Mouse (Mus musculus) spleen, adult 2 months (tissue): ENCODE results near the gene Apol7a. TPM values are rescaled to one million over a fixed set of nuclear protein-coding genes. Genes with fewer than 3 reads are reported as not detected.
"Not testable (repeated sequence)": the region's sequence is repeated elsewhere in the genome, so short reads cannot be mapped to it uniquely, and the experiment has no call there.

ENCODE experiments used
- DNase-seq, 2 experiments: peaks; one replicate each; pipeline versions ENCODE4 v3.0.0 to v3.0.0-alpha.2; 2012 to 2021; ENCODE audit warnings: low spot score in 2 of 2, low read depth in 1 of 2
- H3K27ac ChIP-seq: fragments of 200-500 bp; 2 replicates; pipeline ENCODE4 v1.5.1; 2012; ENCODE audit warnings: low read length, inconsistent platforms; ENCODE audit not compliant: insufficient read depth
- H3K27me3 ChIP-seq: fragments of 200-500 bp; 2 replicates; pipeline ENCODE4 v1.6.1; 2012; ENCODE audit warnings: mild to moderate bottlenecking, moderate library complexity, low read length, inconsistent platforms; ENCODE audit not compliant: control insufficient read depth, insufficient read depth
- H3K36me3 ChIP-seq: fragments of 200-500 bp; 2 replicates; pipeline ENCODE4 v1.6.1; 2012; ENCODE audit warnings: mild to moderate bottlenecking, low read length, inconsistent platforms; ENCODE audit not compliant: control insufficient read depth, insufficient read depth
- H3K4me1 ChIP-seq: fragments of 200-500 bp; 2 replicates; pipeline ENCODE4 v1.6.1; 2011; ENCODE audit warnings: inconsistent platforms; ENCODE audit not compliant: control insufficient read depth, insufficient read depth, insufficient read length
- H3K4me3 ChIP-seq: fragments of 200-500 bp; 2 replicates; pipeline ENCODE4 v1.5.1; 2011; ENCODE audit warnings: mild to moderate bottlenecking, inconsistent platforms; ENCODE audit not compliant: insufficient read depth, insufficient read length; ENCODE audit errors: extremely low read depth
- CTCF ChIP-seq: fragments of 200-500 bp; IDR thresholded peaks from 2 replicates; pipeline ENCODE4 v1.5.1; 2011; ENCODE audit warnings: mild to moderate bottlenecking, inconsistent platforms; ENCODE audit not compliant: insufficient read depth, insufficient read length, insufficient replicate concordance; ENCODE audit errors: extremely low read depth
- POLR2A ChIP-seq: fragments of 200-500 bp; IDR thresholded peaks from 2 replicates; pipeline ENCODE4 v1.6.1; 2011; ENCODE audit warnings: low read depth, low read length, inconsistent platforms
- WGBS: fragments of 180-500 bp; shearing (Covaris S2); methylation state at CpG from one replicate; pipeline ENCODE4 v1.1.7; 2018; 5-methylcytosine and 5-hydroxymethylcytosine counted together
- polyA plus RNA-seq: library from polyadenylated mRNA; depleted of rRNA; stranded (reverse); fragments of >200 nt; gene quantifications from 2 replicates; pipeline ENCODE4 v1.2.3, GENCODE M21; 2012

Gene Apol7a
- polyA plus RNA-seq, 1 experiment, result 0.18 TPM

GRCm38 (mm10) chr15:77406370-77406769 lies 7.5 kb upstream of the Apol7a start:
- WGBS, result 76% methylated on average over 10 of the region's 10 CpGs
- not testable (repeated sequence) for H3K36me3 ChIP-seq, H3K4me3 ChIP-seq, H3K27ac ChIP-seq, H3K27me3 ChIP-seq, H3K4me1 ChIP-seq
- peak; percentile 4 to 50 for DNase-seq

- WGBS, result 77% methylated on average over 11 of the region's 11 CpGs
- not testable (repeated sequence) for H3K4me3 ChIP-seq, H3K27me3 ChIP-seq, H3K4me1 ChIP-seq, DNase-seq, H3K27ac ChIP-seq, H3K36me3 ChIP-seq
Measured at GRCm38 (mm10) chr15:77397450-77398132, 1.3 kb downstream of the Apol7a start.

- not testable (repeated sequence) for H3K27ac ChIP-seq
- WGBS, result 50% methylated on average over 3 of the region's 3 CpGs
Measured at GRCm38 (mm10) chr15:77393832-77394231, 5.1 kb downstream of the Apol7a start.

GRCm38 (mm10) chr15:77387462-77387861 lies 11.4 kb downstream of the Apol7a start:
- Histone ChIP-seq H3K36me3 (no peaks in the 10 kb centered on the region), H3K27me3 (no peaks in the 10 kb centered on the region), H3K27ac (no peak overlapping the region), H3K4me3 (no peak overlapping the region), H3K4me1 (no peaks in the 10 kb centered on the region)
- TF ChIP-seq CTCF (no peak), POLR2A (no peak)
- DNase-seq, result no peak
- WGBS, result 85% methylated on average over 2 of the region's 2 CpGs

More at GRCm38 (mm10) chr15:77393832-77394231, 5.1 kb downstream of the Apol7a start:
- not testable (repeated sequence) for H3K36me3 ChIP-seq, DNase-seq, H3K27me3 ChIP-seq, H3K4me3 ChIP-seq, H3K4me1 ChIP-seq

- Histone ChIP-seq H3K27ac (no peak overlapping the region), H3K36me3 (no peaks in the 10 kb centered on the region), H3K27me3 (no peaks in the 10 kb centered on the region), H3K4me3 (no peak overlapping the region), H3K4me1 (no peaks in the 10 kb centered on the region)
- WGBS, result 86% methylated on average over 7 of the region's 7 CpGs
- DNase-seq, result no peak
- no peak for TF ChIP-seq CTCF
- no peak for TF ChIP-seq POLR2A
Measured at GRCm38 (mm10) chr15:77384340-77385030, 14.4 kb downstream of the Apol7a start.

- H3K27me3 ChIP-seq, result no peaks in the 10 kb centered on the region
- 58% methylated on average over 1 of the region's 1 CpGs for WGBS
- no peak for DNase-seq
- no peaks in the 10 kb centered on the region for H3K36me3 ChIP-seq
- TF ChIP-seq CTCF, result no peak
- TF ChIP-seq POLR2A, result no peak
- no peaks in the 10 kb centered on the region for H3K4me1 ChIP-seq
- no peak overlapping the region for H3K27ac ChIP-seq
- H3K4me3 ChIP-seq, result no peak overlapping the region
Measured at GRCm38 (mm10) chr15:77382880-77383279, 16.0 kb downstream of the Apol7a start.

- no peak overlapping the region for H3K4me3 ChIP-seq
- no peaks in the 10 kb centered on the region for H3K4me1 ChIP-seq
- DNase-seq, result no peak
- no peaks in the 10 kb centered on the region for H3K27me3 ChIP-seq
- TF ChIP-seq POLR2A (no peak), CTCF (no peak)
- no peak overlapping the region for H3K27ac ChIP-seq
- no peaks in the 10 kb centered on the region for H3K36me3 ChIP-seq
- 81% methylated on average over 11 of the region's 11 CpGs for WGBS
Measured at GRCm38 (mm10) chr15:77382271-77382850, 16.5 kb downstream of the Apol7a start.
